Mouse (Mus musculus): ENCODE results near the gene Lmo4. TPM values are rescaled to one million over a fixed set of nuclear protein-coding genes. Genes with fewer than 3 reads are reported as not detected.

Lmo4 gene
- 72.5 TPM for polyA plus RNA-seq (2015; fragmentation: Illumina TruSeq; extraction: RNeasy Lipid Tissue Mini Kit (QIAGEN cat#74804); ENCODE audit: insufficient read depth, low replicate concordance)

GRCm38 (mm10) chr3:144204413-144205311, at the start of gene Lmo4:
Gene Lmo4 (minus strand): TSS chr3:144205220.

